Mouse (Mus musculus) C2C12 (cell line): Measurements from ENCODE around the gene Mpzl1. TPM values are rescaled to one million over a fixed set of nuclear protein-coding genes. Genes with fewer than 3 reads are reported as not detected.

Experiments
- H3K27me3 ChIP-seq: one replicate; pipeline ENCODE4 v1.6.1; 2011; ENCODE audit not compliant: control insufficient read depth, insufficient read depth, insufficient read length
- H3K36me3 ChIP-seq: one replicate; pipeline ENCODE4 v1.6.1; 2011; ENCODE audit not compliant: control insufficient read depth, insufficient read depth
- H3K4me3 ChIP-seq: one replicate; pipeline ENCODE4 v1.5.1; 2011; ENCODE audit warnings: mild to moderate bottlenecking, control low read depth; ENCODE audit not compliant: poor library complexity, insufficient read depth, severe bottlenecking
- H3K79me2 ChIP-seq: one replicate; pipeline ENCODE4 v1.6.1; 2011; ENCODE audit not compliant: control insufficient read depth, insufficient read depth
- H3K79me3 ChIP-seq: one replicate; pipeline ENCODE4 v1.6.1; 2011; ENCODE audit warnings: low read depth, control low read depth
- H3ac ChIP-seq: one replicate; pipeline ENCODE3; 2011; ENCODE audit warnings: low read depth; ENCODE audit not compliant: control insufficient read depth, insufficient read length
- CEBPB ChIP-seq: IDR thresholded peaks from one replicate; pipeline ENCODE4 v1.6.1; 2011; ENCODE audit warnings: low read depth, mild to moderate bottlenecking, control low read depth, moderate library complexity
- CTCF ChIP-seq: IDR thresholded peaks from one replicate; pipeline ENCODE4 v1.5.1; 2011; ENCODE audit not compliant: control insufficient read depth, insufficient read depth, insufficient read length
- FOSL1 ChIP-seq: IDR thresholded peaks from one replicate; pipeline ENCODE4 v1.8.0; 2011; ENCODE audit warnings: mild to moderate bottlenecking, low read length; ENCODE audit not compliant: poor library complexity, insufficient read depth, severe bottlenecking
- MAX ChIP-seq: IDR thresholded peaks from one replicate; pipeline ENCODE4 v1.6.1; 2011; ENCODE audit warnings: mild to moderate bottlenecking, control low read depth
- MYOD1 ChIP-seq: IDR thresholded peaks from one replicate; pipeline ENCODE4 v1.6.1; 2011; ENCODE audit warnings: low read depth; ENCODE audit not compliant: control insufficient read depth, insufficient read length
- MYOG ChIP-seq: IDR thresholded peaks from one replicate; pipeline ENCODE4 v1.6.1; 2011; ENCODE audit not compliant: control insufficient read depth, insufficient read length; ENCODE audit errors: extremely low read depth
- USF1 ChIP-seq: IDR thresholded peaks from one replicate; pipeline ENCODE4 v1.6.1; 2011; ENCODE audit warnings: low read depth, mild to moderate bottlenecking, control low read depth, moderate library complexity
- polyA plus RNA-seq: library from polyadenylated mRNA; unstranded; fragments of >200 nt; fragmentation: generic; extraction: Trizol; gene quantifications from one replicate; pipeline ENCODE4 v1.2.1, GENCODE M21; 2012; ENCODE audit warnings: missing spikeins

Gene Mpzl1
- polyA plus RNA-seq, 1 experiment = 32.1 TPM

DNA sequence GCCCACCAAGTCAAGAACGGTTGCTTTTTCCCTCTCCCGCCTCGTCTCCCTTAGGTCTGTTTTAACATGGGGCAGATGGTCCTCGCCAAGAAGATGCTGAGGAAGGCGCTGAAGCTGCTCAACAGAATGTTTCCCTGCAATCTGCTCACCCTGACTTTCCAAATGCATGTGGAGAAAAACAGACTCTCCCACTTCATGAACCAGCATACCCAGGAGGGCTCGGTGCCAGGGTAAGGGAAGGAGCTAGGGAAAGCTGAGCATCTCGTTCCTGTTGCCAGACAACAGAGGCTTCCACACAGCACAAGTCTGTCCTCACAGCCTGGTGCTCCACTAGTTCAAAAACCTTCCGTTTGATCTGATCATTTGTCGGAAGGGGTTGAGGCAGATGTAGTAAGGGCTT, 75.3 kb downstream of the Mpzl1 start:
- H3K27me3 ChIP-seq = no peaks in the 10 kb centered on the region
- H3K36me3 ChIP-seq = no peaks in the 10 kb centered on the region
- TF ChIP-seq USF1 (no peak), CTCF (no peak), CEBPB (no peak), MYOD1 (no peak), MYOG (no peak), MAX (no peak), FOSL1 (no peak)
- H3K79me2 ChIP-seq = no peaks in the 10 kb centered on the region
- H3ac ChIP-seq = no peak overlapping the region
- H3K4me3 ChIP-seq = no peak overlapping the region
- no peaks in the 10 kb centered on the region for H3K79me3 ChIP-seq

DNA sequence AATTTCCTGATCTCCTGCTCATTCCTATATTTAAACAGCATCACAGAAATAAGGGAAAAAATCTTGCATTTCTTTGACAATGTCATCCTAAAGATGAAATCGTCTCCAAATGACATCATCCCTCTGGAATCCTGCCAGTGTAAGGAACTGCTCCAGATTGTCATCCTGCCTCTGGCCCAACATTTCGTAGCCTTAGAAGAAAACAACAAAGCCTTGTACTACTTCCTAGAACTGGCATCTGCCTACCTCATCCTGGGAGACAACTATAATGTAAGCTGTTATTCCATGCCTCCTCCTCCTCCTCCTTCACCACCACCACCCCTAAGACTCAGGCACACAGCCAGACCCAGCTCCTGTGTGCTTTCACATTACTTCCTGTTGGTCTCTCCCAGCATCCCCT, 77.6 kb downstream of the Mpzl1 start:
- Histone ChIP-seq H3K4me3 (no peak overlapping the region), H3K36me3 (no peaks in the 10 kb centered on the region), H3ac (no peak overlapping the region), H3K79me2 (no peaks in the 10 kb centered on the region), H3K27me3 (no peaks in the 10 kb centered on the region), H3K79me3 (no peaks in the 10 kb centered on the region)
- TF ChIP-seq MYOG (no peak), CEBPB (no peak), CTCF (no peak), FOSL1 (no peak), USF1 (no peak), MAX (no peak), MYOD1 (no peak)

Other genes starting within 250 kb of the Mpzl1 start
- gene Dcaf6, start 174.1 kb downstream of the Mpzl1 start, polyA plus RNA-seq = 7.1 TPM
- 66.8 TPM for gene Mpc2, start 173.9 kb downstream of the Mpzl1 start, polyA plus RNA-seq
- not detected for gene Adcy10, start 149.4 kb downstream of the Mpzl1 start, polyA plus RNA-seq
- 0.05 TPM for gene Rcsd1, start 75.2 kb upstream of the Mpzl1 start, polyA plus RNA-seq
- 21.2 TPM for gene Creg1, start 129.2 kb upstream of the Mpzl1 start, polyA plus RNA-seq
- gene Cd247, start 154.1 kb upstream of the Mpzl1 start, polyA plus RNA-seq = 0.05 TPM